Mouse (Mus musculus) kidney, embryonic 15.5 days (tissue): ENCODE data around the gene Kirrel3. TPM values are rescaled to one million over a fixed set of nuclear protein-coding genes. Genes with fewer than 3 reads are reported as not detected.

ENCODE experiments used
- ATAC-seq: fragments of 200-750 bp; cut with Nextera tagmentation; replicated peaks from 2 replicates; pipeline ENCODE4 v1.8.0; 2017; ENCODE audit warnings: moderate TSS enrichment; ENCODE audit not compliant: low FRiP score
- H3K27ac ChIP-seq: fragments of 300-500 bp; sonication (generic); 2 replicates; pipeline ENCODE4 v1.5.1; 2015; ENCODE audit warnings: mild to moderate bottlenecking, inconsistent platforms
- H3K27me3 ChIP-seq: fragments of 300-500 bp; sonication (generic); 2 replicates; pipeline ENCODE4 v1.6.1; 2015; ENCODE audit warnings: inconsistent platforms
- H3K36me3 ChIP-seq: fragments of 300-500 bp; sonication (generic); 2 replicates; pipeline ENCODE4 v1.6.1; 2015; ENCODE audit warnings: inconsistent platforms
- H3K4me1 ChIP-seq: fragments of 300-500 bp; sonication (generic); 2 replicates; pipeline ENCODE4 v1.6.1; 2015; ENCODE audit warnings: inconsistent platforms
- H3K4me2 ChIP-seq: fragments of 300-500 bp; sonication (generic); 2 replicates; pipeline ENCODE4 v1.6.1; 2015; ENCODE audit warnings: moderate library complexity, mild to moderate bottlenecking, inconsistent platforms
- H3K4me3 ChIP-seq: fragments of 300-500 bp; sonication (generic); replicated peaks from 2 replicates; pipeline ENCODE4 v1.5.1; 2015; ENCODE audit warnings: mild to moderate bottlenecking, inconsistent platforms
- H3K9ac ChIP-seq: fragments of 300-500 bp; sonication (generic); 2 replicates; pipeline ENCODE4 v1.6.1; 2015; ENCODE audit warnings: mild to moderate bottlenecking, inconsistent platforms
- H3K9me3 ChIP-seq: fragments of 300-500 bp; sonication (generic); replicated peaks from 2 replicates; pipeline ENCODE4 v1.6.1; 2016; ENCODE audit warnings: inconsistent platforms
- WGBS: fragments of 180-500 bp; shearing (Covaris S2); methylation state at CpG from one replicate; pipeline ENCODE4 v1.1.7; 2015; ENCODE audit warnings: mixed read lengths; 5-methylcytosine and 5-hydroxymethylcytosine counted together
- polyA plus RNA-seq: library from polyadenylated mRNA; unstranded; fragments of >200 nt; fragmentation: Nextera tagmentation; extraction: Ambion mirVana; gene quantifications from 2 replicates; pipeline ENCODE4 v1.2.1, GENCODE M21; 2015

Kirrel3 gene
- polyA plus RNA-seq, 1 experiment from 2014 or later: 3.4 TPM

GRCm38 (mm10) chr9:34953420-34953819 lies 467.7 kb downstream of the Kirrel3 start:
- H3K4me2 ChIP-seq: no peak overlapping the region
- no peak for ATAC-seq

DNA sequence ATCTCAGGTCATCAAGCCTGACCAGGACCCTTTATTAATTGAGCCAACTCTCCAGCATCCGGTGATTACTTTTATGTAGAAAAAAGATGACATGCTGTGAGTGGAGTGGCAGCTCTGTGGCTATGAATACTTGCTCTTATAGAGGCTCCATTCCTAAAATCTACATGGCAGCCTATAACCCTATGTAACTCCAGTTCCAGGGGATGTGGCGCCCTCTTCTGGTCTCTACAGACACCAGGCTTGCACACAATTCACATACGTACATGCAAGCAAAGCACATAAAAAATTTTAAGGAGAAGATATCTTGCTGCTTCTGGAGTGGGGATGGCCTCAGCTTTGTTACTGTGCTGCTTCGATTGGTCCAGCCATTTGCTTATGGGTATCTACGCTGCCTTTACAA lies 468.5 kb downstream of the Kirrel3 start:
- 70% methylated on average over 5 of the region's 5 CpGs for WGBS
- Histone ChIP-seq H3K36me3 (no peaks in the 10 kb centered on the region), H3K9me3 (no peaks in the 10 kb centered on the region), H3K27ac (no peak overlapping the region), H3K4me1 (no peaks in the 10 kb centered on the region), H3K9ac (no peak overlapping the region), H3K4me2 (no peak overlapping the region), H3K4me3 (no peak overlapping the region), H3K27me3 (no peaks in the 10 kb centered on the region)
- no peak for ATAC-seq

More at GRCm38 (mm10) chr9:34953420-34953819, 467.7 kb downstream of the Kirrel3 start:
- Histone ChIP-seq H3K27me3 (no peaks in the 10 kb centered on the region), H3K9ac (no peak overlapping the region), H3K9me3 (no peaks in the 10 kb centered on the region), H3K4me3 (no peak overlapping the region), H3K27ac (no peak overlapping the region), H3K36me3 (no peaks in the 10 kb centered on the region), H3K4me1 (no peaks in the 10 kb centered on the region)
- whole genome bisulfite sequencing: 64% methylated on average over 11 of the region's 11 CpGs

- Histone ChIP-seq H3K36me3 (no peaks in the 10 kb centered on the region), H3K9ac (no peak overlapping the region), H3K4me2 (no peak overlapping the region), H3K27me3 (no peaks in the 10 kb centered on the region), H3K9me3 (no peaks in the 10 kb centered on the region), H3K4me1 (peaks cover 3% of the 10 kb centered on the region; the same call in 1 of the 2 replicates), H3K4me3 (no peak overlapping the region), H3K27ac (no peak overlapping the region)
- no peak for ATAC-seq
- WGBS: 66% methylated on average over 3 of the region's 3 CpGs
These were observed 470.8 kb downstream of the Kirrel3 start for GRCm38 (mm10) chr9:34956512-34956911.

- Histone ChIP-seq H3K27me3 (no peaks in the 10 kb centered on the region; the same call in 1 of the 2 replicates), H3K36me3 (no peaks in the 10 kb centered on the region), H3K27ac (no peak overlapping the region), H3K4me2 (no peak overlapping the region), H3K9me3 (no peaks in the 10 kb centered on the region), H3K9ac (no peak overlapping the region), H3K4me3 (no peak overlapping the region), H3K4me1 (peaks cover 3% of the 10 kb centered on the region; the same call in 1 of the 2 replicates)
- no peak for ATAC-seq
- 80% methylated on average over 6 of the region's 6 CpGs for WGBS
These were observed 472.0 kb downstream of the Kirrel3 start for GRCm38 (mm10) chr9:34957691-34958090.

DNA sequence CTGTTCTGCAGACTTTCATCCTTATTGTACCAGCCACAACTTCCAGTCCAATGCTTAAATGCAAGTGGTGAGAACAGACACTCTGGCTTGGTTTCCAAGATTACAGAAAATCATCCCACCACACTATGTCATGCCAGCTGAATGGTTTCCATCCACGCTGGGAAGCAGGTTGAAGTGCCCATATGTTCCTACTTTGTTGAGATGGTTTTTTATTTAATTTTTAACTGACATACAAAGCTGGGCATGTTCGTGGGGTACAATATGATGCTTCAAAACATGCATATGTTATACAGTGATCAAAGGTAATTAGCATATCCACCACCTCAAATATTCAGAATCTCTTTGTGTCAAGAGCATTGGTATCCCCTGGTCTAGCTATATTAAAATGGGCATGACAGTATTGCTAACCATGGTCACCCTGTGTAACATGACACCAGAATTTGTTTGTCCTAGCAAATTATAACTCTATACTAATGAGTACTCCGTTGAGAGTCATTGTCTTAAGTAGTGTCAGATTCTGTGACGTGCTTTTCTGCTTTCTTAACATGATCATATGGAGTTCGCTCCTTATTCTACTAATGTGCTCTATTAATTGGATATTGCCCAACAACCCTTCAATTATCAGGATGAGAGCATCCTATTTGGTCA lies 472.6 kb downstream of the Kirrel3 start:
- no peak overlapping the region for H3K27ac ChIP-seq
- ATAC-seq: no peak
- WGBS: 80% methylated on average over 5 of the region's 5 CpGs

DNA sequence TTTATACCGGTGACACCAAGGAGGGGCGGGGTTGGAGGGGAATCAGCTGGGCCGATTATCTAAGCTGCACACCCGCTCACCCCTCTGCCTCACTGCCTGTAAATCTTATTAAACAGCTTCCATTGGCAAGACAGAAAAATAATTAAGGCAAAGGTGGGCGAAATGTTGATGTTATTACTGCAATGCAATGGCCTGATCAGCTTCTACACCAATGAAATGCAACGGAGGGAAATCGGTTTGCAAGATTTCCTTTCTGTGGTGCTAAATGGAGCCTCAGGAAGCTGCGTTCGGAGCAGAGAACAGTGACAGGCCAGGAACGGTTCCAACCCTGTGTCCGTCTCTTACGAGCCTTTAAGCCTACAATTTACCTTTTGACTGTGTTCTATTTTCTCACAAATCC lies 475.0 kb downstream of the Kirrel3 start:
- H3K36me3 ChIP-seq: no peaks in the 10 kb centered on the region
- no peak overlapping the region for H3K9ac ChIP-seq
- no peak overlapping the region for H3K4me2 ChIP-seq
- H3K4me1 ChIP-seq: peaks cover 6% of the 10 kb centered on the region; the same call in 1 of the 2 replicates
- ATAC-seq: no peak
- WGBS: 40% methylated on average over 12 of the region's 12 CpGs
- H3K27me3 ChIP-seq: no peaks in the 10 kb centered on the region; the same call in 1 of the 2 replicates
- H3K9me3 ChIP-seq: no peaks in the 10 kb centered on the region
- H3K27ac ChIP-seq: no peak overlapping the region
- H3K4me3 ChIP-seq: no peak overlapping the region

More for the DNA sequence above, 472.6 kb downstream of the Kirrel3 start:
- Histone ChIP-seq H3K9me3 (no peaks in the 10 kb centered on the region), H3K9ac (no peak overlapping the region), H3K4me1 (peaks cover 3% of the 10 kb centered on the region; the same call in 1 of the 2 replicates), H3K27me3 (no peaks in the 10 kb centered on the region; the same call in 1 of the 2 replicates), H3K36me3 (no peaks in the 10 kb centered on the region), H3K4me2 (no peak overlapping the region), H3K4me3 (no peak overlapping the region)

GRCm38 (mm10) chr9:34961171-34961570 lies 475.5 kb downstream of the Kirrel3 start:
- no peaks in the 10 kb centered on the region; the same call in 1 of the 2 replicates for H3K27me3 ChIP-seq
- H3K36me3 ChIP-seq: no peaks in the 10 kb centered on the region
- WGBS: 52% methylated on average over 14 of the region's 14 CpGs
- peaks cover 6% of the 10 kb centered on the region; the same call in 1 of the 2 replicates for H3K4me1 ChIP-seq
- H3K4me2 ChIP-seq: no peak overlapping the region
- no peak overlapping the region for H3K27ac ChIP-seq
- ATAC-seq: no peak
- no peaks in the 10 kb centered on the region for H3K9me3 ChIP-seq
- H3K4me3 ChIP-seq: no peak overlapping the region
- H3K9ac ChIP-seq: no peak overlapping the region

- no peak overlapping the region for H3K27ac ChIP-seq
- H3K4me3 ChIP-seq: no peak overlapping the region
- no peak overlapping the region for H3K4me2 ChIP-seq
- WGBS: 95% methylated on average over 4 of the region's 4 CpGs
- ATAC-seq: no peak
- H3K9ac ChIP-seq: no peak overlapping the region
- no peaks in the 10 kb centered on the region for H3K36me3 ChIP-seq
- H3K9me3 ChIP-seq: no peaks in the 10 kb centered on the region
- H3K4me1 ChIP-seq: peaks cover 6% of the 10 kb centered on the region; the same call in 1 of the 2 replicates
- H3K27me3 ChIP-seq: no peaks in the 10 kb centered on the region; the same call in 1 of the 2 replicates
These were observed 476.6 kb downstream of the Kirrel3 start for GRCm38 (mm10) chr9:34962251-34962650.

DNA sequence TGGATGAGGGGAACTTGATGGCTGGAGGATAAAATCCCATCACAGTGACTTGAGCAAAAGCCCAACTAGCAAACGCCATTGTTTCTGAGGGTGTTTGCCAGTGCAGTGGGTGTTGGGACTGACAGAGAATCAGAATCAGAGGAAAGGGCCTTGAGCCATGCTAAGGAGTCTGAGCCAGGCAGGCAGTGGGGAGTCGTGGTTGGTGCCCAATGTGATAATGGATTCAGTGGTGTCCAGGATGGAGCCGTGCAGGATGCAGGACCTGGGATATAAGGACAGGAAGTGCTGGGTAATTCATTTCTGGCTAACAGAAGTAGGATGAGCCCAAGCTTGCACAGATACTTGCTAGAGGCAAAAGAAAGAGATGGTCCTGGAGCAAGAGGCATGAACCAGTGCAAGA lies 477.9 kb downstream of the Kirrel3 start:
- Histone ChIP-seq H3K27ac (no peak overlapping the region), H3K36me3 (no peaks in the 10 kb centered on the region), H3K27me3 (no peaks in the 10 kb centered on the region; the same call in 1 of the 2 replicates), H3K4me1 (peaks cover 6% of the 10 kb centered on the region; the same call in 1 of the 2 replicates), H3K4me2 (no peak overlapping the region), H3K9me3 (no peaks in the 10 kb centered on the region), H3K4me3 (no peak overlapping the region), H3K9ac (no peak overlapping the region)
- 85% methylated on average over 3 of the region's 3 CpGs for WGBS
- no peak for ATAC-seq

DNA sequence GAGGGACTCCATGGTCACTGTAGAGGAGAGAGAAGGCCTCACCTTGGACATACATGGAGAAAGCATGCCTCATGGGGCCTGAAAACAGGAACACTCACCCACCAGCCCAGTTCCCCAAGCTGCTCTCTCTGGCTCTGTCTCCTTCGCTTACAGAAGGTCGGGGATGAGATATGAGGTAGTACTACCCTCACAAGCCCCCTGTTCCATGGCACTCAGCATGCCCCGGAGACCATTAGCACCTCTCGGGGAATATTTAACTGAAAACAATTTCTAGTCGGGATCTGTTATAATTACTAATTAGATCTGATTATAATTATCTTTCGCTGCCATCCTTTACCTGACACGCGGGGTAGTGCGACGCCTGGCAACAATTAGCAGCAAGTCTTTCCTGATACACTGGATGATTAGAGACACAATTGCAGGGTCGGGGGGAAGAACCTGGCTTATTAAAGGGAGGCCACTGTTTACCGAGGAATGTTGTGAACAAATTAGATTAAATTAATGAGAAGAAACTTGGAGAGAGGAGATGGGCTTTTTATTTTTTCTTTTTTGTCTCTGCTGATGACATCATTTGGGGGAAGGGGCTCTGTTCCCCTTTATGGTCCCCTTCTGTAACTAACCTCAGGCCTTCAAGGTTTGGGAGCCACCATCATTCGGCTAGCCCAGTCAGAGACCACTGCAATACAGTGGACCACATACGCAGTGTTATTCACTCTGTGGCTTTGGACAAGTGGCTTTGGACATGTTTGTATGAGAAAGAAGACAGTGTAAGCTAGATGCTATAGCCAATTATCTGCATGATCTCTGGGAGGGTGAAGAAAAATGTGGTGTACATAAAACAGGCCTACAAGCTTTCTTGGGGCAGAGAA lies 478.7 kb downstream of the Kirrel3 start:
- peaks cover 6% of the 10 kb centered on the region; the same call in 1 of the 2 replicates for H3K4me1 ChIP-seq
- H3K27me3 ChIP-seq: no peaks in the 10 kb centered on the region; the same call in 1 of the 2 replicates
- H3K36me3 ChIP-seq: no peaks in the 10 kb centered on the region
- H3K4me2 ChIP-seq: no peak overlapping the region
- no peaks in the 10 kb centered on the region for H3K9me3 ChIP-seq
- 85% methylated on average over 14 of the region's 14 CpGs for WGBS
- H3K4me3 ChIP-seq: no peak overlapping the region
- ATAC-seq: no peak
- H3K27ac ChIP-seq: no peak overlapping the region
- H3K9ac ChIP-seq: no peak overlapping the region

- no peak for ATAC-seq
- Histone ChIP-seq H3K4me2 (no peak overlapping the region), H3K4me1 (peaks cover 6% of the 10 kb centered on the region; the same call in 1 of the 2 replicates), H3K9me3 (no peaks in the 10 kb centered on the region), H3K27me3 (no peaks in the 10 kb centered on the region; the same call in 1 of the 2 replicates), H3K9ac (no peak overlapping the region), H3K36me3 (no peaks in the 10 kb centered on the region), H3K27ac (no peak overlapping the region), H3K4me3 (no peak overlapping the region)
- WGBS: 13% methylated on average over 4 of the region's 4 CpGs
These were observed 479.3 kb downstream of the Kirrel3 start for GRCm38 (mm10) chr9:34965041-34965415.

DNA sequence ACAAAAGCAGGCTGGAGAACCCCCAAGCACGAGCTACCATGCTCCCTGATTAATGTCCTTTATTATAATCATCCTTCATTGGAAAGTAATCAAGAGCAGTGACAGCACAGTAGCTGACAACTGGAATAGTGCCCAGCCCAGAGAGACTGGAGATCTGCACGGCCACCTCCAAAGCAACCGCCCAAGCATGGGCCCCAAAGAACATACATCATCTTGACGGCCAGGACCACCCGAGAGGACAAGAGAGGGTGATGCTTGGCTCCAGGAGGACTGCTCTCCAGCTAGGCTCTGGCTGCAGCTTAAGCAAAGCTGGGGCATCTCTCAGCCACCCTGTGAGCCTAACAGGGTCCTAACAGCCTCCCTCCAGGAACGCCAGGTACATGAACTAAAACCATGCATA lies 482.1 kb downstream of the Kirrel3 start:
- Histone ChIP-seq H3K9ac (no peak overlapping the region), H3K27me3 (no peaks in the 10 kb centered on the region), H3K4me2 (no peak overlapping the region), H3K4me1 (0 out of 2 replicates have a peak, but pooled peaks cover 3% of the 10 kb centered on the region), H3K4me3 (no peak overlapping the region), H3K9me3 (no peaks in the 10 kb centered on the region), H3K36me3 (no peaks in the 10 kb centered on the region), H3K27ac (no peak overlapping the region)
- 28% methylated on average over 6 of the region's 6 CpGs for WGBS
- ATAC-seq: 0 out of 2 replicates have a peak, but pooled peaks have one; percentile 29
